Mouse (Mus musculus): ENCODE measurements around the gene Ttbk1. TPM values are rescaled to one million over a fixed set of nuclear protein-coding genes. Genes with fewer than 3 reads are reported as not detected.

Ttbk1 gene
- total RNA-seq, 2 experiments from 2014 or later = 0.40 to 0.48 TPM

DNA sequence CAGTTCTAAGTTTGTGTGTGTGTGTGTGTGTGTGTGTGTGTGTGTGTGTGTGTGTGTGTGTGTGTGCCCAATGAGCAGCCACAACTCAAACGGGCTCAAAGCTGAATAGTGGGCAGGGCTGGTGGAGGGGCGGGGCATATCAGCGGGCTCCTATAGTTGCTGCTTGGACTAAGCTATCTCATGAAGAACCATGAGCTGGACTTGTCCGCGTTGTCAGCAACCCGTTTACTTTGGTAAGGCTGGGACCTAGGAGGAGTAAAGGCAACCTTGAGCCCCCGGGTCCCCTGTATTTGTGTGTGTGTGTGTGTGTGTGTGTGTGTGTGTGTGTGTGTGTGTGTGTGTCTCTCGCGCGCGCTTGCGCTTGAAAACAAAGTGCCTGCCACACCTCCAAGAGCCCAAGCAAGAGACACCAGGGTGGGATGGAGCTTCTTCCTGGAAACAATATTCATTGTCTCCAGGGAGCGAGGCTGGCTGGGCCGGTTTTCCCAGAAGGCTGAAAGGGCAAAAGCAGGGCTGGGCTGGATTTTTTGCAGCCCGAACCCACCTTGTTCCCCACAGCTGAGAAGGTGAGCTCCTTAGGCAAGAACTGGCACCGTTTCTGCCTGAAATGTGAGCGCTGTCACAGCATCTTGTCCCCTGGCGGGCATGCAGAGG is 58.6 kb downstream of the Ttbk1 start, which contains the start of gene Crip3:
Gene Crip3 (plus strand): TSS at position 166 of the 654 bp plus-strand sequence.
- no peak for DNase-seq
- intact Hi-C loops (cut with DNase I) = no loop called here

DNA sequence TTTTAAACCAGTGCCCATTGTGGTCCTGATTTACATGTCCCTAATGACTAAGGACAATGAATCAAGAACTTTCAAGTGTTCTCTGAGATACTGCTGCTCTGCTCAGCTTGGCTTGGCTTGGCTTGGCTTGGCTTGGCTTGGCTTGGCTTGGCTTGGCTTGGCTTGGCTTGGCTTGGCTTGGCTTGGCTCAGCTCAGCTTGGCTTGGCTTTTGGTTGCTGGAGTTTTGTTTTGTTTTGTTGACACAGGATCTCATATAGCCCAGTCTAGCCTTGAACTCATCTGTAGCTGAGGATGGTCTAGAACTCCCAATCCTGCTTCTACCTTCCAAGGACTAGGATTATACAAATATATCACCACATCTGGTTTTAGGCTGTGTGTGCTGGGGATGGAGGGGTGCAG is 61.0 kb downstream of the Ttbk1 start:
- DNase-seq = no peak

GRCm38 (mm10) chr17:46419717-46420116 is 67.8 kb downstream of the Ttbk1 start:
- DNase-seq = no peak
- intact Hi-C loops (cut with DNase I) = no loop called here

More for the DNA sequence above, 61.0 kb downstream of the Ttbk1 start:
- intact Hi-C loops (cut with DNase I) = no loop called here

- DNase-seq = peak; percentile 41 to 47
- intact Hi-C loops (cut with DNase I) = no loop called here
Measured at GRCm38 (mm10) chr17:46418628-46419027, 68.8 kb downstream of the Ttbk1 start.

- no peak for DNase-seq
- intact Hi-C loops (cut with DNase I) = no loop called here
Measured at GRCm38 (mm10) chr17:46408478-46408877, 79.0 kb downstream of the Ttbk1 start.

DNA sequence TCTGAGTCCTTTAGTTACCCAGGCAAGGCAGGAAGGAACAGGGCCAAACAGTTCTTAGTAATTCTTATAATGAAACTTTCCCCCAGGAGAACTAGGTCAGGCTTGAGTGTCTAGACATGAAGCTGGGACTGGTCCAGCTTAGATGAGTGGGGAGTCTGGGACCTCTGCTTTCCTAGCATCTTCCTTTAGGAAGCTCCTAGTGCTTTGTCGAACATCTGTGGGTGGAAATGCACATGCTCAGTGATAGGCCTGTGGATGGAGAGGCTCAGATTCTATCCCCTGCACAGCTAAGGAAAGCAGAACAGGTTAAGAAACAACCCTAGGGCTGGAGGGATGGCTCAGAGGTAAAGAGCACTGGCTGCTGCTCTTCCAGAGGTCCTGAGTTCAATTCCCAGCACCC is 92.8 kb downstream of the Ttbk1 start:
- intact Hi-C loops (cut with DNase I) = loop anchor here (5.0 kb wide), 1 partner anchor 127 kb away; no protein-coding TSS in a partner anchor
- no peak for DNase-seq

DNA sequence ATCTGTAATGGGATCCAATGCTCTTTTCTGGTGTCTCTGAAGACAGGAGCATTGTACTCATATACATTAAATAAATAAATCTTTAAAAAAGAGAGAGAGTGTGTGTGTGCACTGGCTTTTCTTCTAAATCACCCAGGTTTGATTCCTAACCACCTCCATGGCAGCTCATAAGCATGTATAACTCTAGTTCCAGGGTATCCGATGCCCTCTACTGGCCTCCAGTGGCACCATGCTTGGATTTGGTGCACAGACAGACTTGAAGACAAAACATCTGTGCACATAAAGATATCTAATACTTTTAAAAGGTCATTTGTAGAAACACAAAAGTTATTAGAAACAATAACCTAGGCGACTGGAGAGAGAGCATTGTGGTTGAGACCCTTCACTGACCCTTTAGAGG is 94.5 kb downstream of the Ttbk1 start:
- peak; percentile 50 to 53 for DNase-seq
- intact Hi-C loops (cut with DNase I) = loop anchor here (5.0 kb wide), 1 partner anchor 126 kb away; no protein-coding TSS in a partner anchor

Other genes starting within 250 kb of the Ttbk1 start
- gene Polr1c, start 239.6 kb downstream of the Ttbk1 start, total RNA-seq (2021) = 10 to 100 TPM; 23.8 to 26.9 TPM
- gene Yipf3, start 239.6 kb downstream of the Ttbk1 start, total RNA-seq (2021) = 10 to 100 TPM; 69.3 to 75.1 TPM
- gene Lrrc73, start 234.1 kb downstream of the Ttbk1 start, total RNA-seq (2021) = under 1 TPM; 0.38 to 0.40 TPM
- 10 to 100 TPM; 54.0 to 56.3 TPM for gene Tjap1, start 204.6 kb downstream of the Ttbk1 start, total RNA-seq (2021)
- gene Dlk2, start 190.3 kb downstream of the Ttbk1 start, total RNA-seq (2021) = 1 to 10 TPM in 1 of 2 experiments, under 1 TPM in 1; 0.57 to 1.0 TPM
- gene Abcc10, start 159.3 kb downstream of the Ttbk1 start, total RNA-seq (2021) = 1 to 10 TPM; 5.4 to 6.1 TPM
- gene Zfp318, start 103.9 kb downstream of the Ttbk1 start, total RNA-seq (2021) = 10 to 100 TPM; 22.5 to 25.3 TPM
- gene Crip3, start 58.7 kb downstream of the Ttbk1 start, total RNA-seq (2021) = under 1 TPM in 1 of 2 experiments, not detected in 1; 0.26 TPM
- gene Slc22a7, start 49.2 kb downstream of the Ttbk1 start, total RNA-seq (2021) = not detected
- gene Dnph1, start 9.0 kb upstream of the Ttbk1 start, total RNA-seq (2021) = 1 to 10 TPM; 3.7 to 4.0 TPM
- 10 to 100 TPM; 13.8 to 18.8 TPM for gene Cul9, start 58.7 kb upstream of the Ttbk1 start, total RNA-seq (2021)
- 100 to 1,000 TPM; 129 to 134 TPM for gene Srf, start 68.5 kb upstream of the Ttbk1 start, total RNA-seq (2021)
- 10 to 100 TPM; 19.5 to 22.3 TPM for gene Ptk7, start 141.8 kb upstream of the Ttbk1 start, total RNA-seq (2021)
- 10 to 100 TPM; 23.8 to 28.2 TPM for gene Klc4, start 158.3 kb upstream of the Ttbk1 start, total RNA-seq (2021)
- 100 to 1,000 TPM; 117 to 122 TPM for gene Mrpl2, start 158.6 kb upstream of the Ttbk1 start, total RNA-seq (2021)
- 10 to 100 TPM; 56.1 to 62.2 TPM for gene Cul7, start 162.7 kb upstream of the Ttbk1 start, total RNA-seq (2021)
- gene Rrp36, start 186.7 kb upstream of the Ttbk1 start, total RNA-seq (2021) = 10 to 100 TPM; 12.9 to 19.0 TPM
- 10 to 100 TPM; 62.3 to 67.2 TPM for gene Mea1, start 191.1 kb upstream of the Ttbk1 start, total RNA-seq (2021)
- gene Klhdc3, start 193.2 kb upstream of the Ttbk1 start, total RNA-seq (2021) = 100 to 1,000 TPM; 152 to 160 TPM
- 10 to 100 TPM; 36.5 to 38.5 TPM for gene Ppp2r5d, start 217.4 kb upstream of the Ttbk1 start, total RNA-seq (2021)
- 10 to 100 TPM; 18.9 to 19.9 TPM for gene Pex6, start 223.8 kb upstream of the Ttbk1 start, total RNA-seq (2021)
- gene Gnmt, start 241.5 kb upstream of the Ttbk1 start, total RNA-seq (2021) = under 1 TPM; 0.32 to 0.93 TPM